Mouse (Mus musculus) naive thymus-derived CD4-positive, alpha-beta T cell, adult 2 months (primary cell): ENCODE results near the gene Vmn2r70.

Source experiments
- DNase-seq: peaks from one replicate; pipeline ENCODE4 v3.0.0-alpha.2; 2011; ENCODE audit warnings: low read depth

Vmn2r70 gene

DNA sequence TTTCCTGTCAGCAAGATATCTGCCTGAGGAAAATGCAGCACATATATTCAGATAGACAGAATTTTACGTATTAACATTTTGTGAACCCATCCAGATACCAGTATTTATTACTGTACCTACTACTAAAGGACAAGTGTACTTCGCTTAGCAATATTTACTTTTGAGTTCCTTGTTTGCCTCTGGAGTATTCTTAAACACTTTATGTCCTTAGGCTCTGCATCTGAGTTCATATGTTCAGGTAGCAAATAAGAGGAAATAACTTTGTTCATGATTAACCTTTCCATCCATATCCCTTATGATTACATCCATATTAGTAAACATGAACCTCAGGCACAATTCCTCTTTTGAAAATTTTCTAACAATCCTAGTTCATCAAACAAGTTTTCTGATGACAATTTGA lies at the start of gene Vmn2r70:
Gene Vmn2r70 (minus strand): TSS at position 101 of the 400 bp plus-strand sequence.
- no peak for DNase-seq

DNA sequence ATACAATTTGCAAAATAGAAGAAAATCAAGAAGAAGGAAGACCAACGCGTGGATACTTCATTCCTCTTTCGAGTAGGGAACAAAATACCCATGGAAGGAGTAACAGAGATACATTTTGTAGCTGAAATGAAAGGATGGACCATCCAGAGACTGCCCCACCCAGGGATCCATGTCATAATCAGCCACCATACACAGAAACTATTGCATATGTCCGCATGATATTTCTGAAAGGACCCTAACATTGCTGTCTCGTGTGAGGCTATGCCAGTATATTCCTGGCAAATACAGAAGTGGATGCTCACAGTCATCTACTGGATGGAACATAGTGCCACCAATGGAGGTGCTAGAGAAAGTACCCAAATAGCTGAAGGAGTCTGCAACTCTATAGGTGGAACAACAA lies 6.2 kb downstream of the Vmn2r70 start, which contains the start of gene Vmn2r71:
Gene Vmn2r71 (plus strand): TSS at position 301 of the 400 bp plus-strand sequence.
- DNase-seq: no peak

GRCm38 (mm10) chr7:85543118-85543517 lies 25.9 kb downstream of the Vmn2r70 start:
- no peak for DNase-seq

- no peak for DNase-seq
Measured at GRCm38 (mm10) chr7:85542108-85542507, 26.9 kb downstream of the Vmn2r70 start.
